Mouse (Mus musculus) small intestine, adult 2 months (tissue): Measurements from ENCODE around the gene Crybb1. TPM values are rescaled to one million over a fixed set of nuclear protein-coding genes. Genes with fewer than 3 reads are reported as not detected.

Source experiments
- H3K27ac ChIP-seq: fragments of 200-500 bp; 2 replicates; pipeline ENCODE4 v1.5.1; 2012; ENCODE audit warnings: low read depth, low read length, control low read depth, inconsistent platforms; ENCODE audit not compliant: insufficient read depth
- H3K27me3 ChIP-seq: fragments of 200-500 bp; 2 replicates; pipeline ENCODE4 v1.6.1; 2012; ENCODE audit warnings: mild to moderate bottlenecking, moderate library complexity, low read length, inconsistent platforms; ENCODE audit not compliant: control insufficient read depth, insufficient read depth
- H3K36me3 ChIP-seq: fragments of 200-500 bp; 2 replicates; pipeline ENCODE4 v1.6.1; 2012; ENCODE audit warnings: mild to moderate bottlenecking, low read length, control low read depth, inconsistent platforms; ENCODE audit not compliant: control insufficient read depth, insufficient read depth
- H3K4me1 ChIP-seq: fragments of 200-500 bp; 2 replicates; pipeline ENCODE4 v1.6.1; 2012; ENCODE audit warnings: low read length, inconsistent platforms, mixed read lengths; ENCODE audit not compliant: control insufficient read depth, insufficient read depth, insufficient read length
- H3K4me3 ChIP-seq: fragments of 200-500 bp; 2 replicates; pipeline ENCODE4 v1.5.1; 2012; ENCODE audit warnings: low read depth, mild to moderate bottlenecking, control low read depth, inconsistent platforms, low read length, moderate library complexity
- CTCF ChIP-seq: fragments of 200-500 bp; IDR thresholded peaks from 2 replicates; pipeline ENCODE4 v1.5.1; 2012; ENCODE audit warnings: low read depth, mild to moderate bottlenecking, control low read depth, inconsistent platforms, low read length, moderate library complexity, mixed read lengths; ENCODE audit not compliant: insufficient replicate concordance, insufficient read length; ENCODE audit errors: extremely low read depth
- POLR2A ChIP-seq: fragments of 200-500 bp; IDR thresholded peaks from 2 replicates; pipeline ENCODE4 v1.6.1; 2012; ENCODE audit warnings: low read depth, mild to moderate bottlenecking, control low read depth, inconsistent platforms, low read length, moderate library complexity
- WGBS: fragments of 180-500 bp; shearing (Covaris S2); methylation state at CpG from one replicate; pipeline ENCODE4 v1.1.7; 2018; 5-methylcytosine and 5-hydroxymethylcytosine counted together
- polyA plus RNA-seq: library from polyadenylated mRNA; depleted of rRNA; stranded (reverse); fragments of >200 nt; gene quantifications from 2 replicates; pipeline ENCODE4 v1.2.3, GENCODE M21; 2012

Gene Crybb1
- polyA plus RNA-seq, 1 experiment = 0.33 TPM

DNA sequence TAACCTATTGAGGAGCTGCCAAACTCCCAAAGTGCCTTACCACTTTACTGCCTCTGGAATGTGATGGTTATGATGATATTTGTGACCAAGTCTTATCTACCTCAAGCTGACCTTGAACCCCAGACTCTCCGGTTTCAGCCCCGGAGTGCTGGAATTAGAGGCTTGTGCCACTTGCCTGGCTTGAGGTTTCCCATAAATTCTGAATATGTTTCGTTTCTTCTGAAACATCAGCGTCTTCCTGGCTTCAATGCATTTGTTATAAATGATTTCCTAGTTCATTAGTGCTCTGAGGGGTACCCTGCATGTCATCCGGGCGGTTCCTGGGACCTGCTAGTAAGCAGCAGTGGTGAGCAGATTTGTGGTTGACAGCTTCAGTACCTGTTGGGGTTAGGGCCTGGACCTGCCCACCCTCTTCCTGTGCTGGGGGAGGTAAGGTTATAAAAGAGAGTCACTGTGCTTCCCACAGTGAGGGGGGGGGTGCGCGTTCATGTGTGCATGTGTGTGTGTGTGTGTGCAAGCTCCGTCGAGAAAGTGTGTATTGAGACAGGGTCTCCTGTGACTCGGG lies 22.4 kb downstream of the Crybb1 start:
- H3K4me3 ChIP-seq = peak overlapping the region; percentile 20
- no peaks in the 10 kb centered on the region for H3K27me3 ChIP-seq
- 0 out of 2 replicates have a peak overlapping the region, but pooled peaks have one; percentile 14 for H3K27ac ChIP-seq
- H3K4me1 ChIP-seq = peaks cover 19% of the 10 kb centered on the region
- WGBS = 59% methylated on average over 11 of the region's 11 CpGs
- no peaks in the 10 kb centered on the region for H3K36me3 ChIP-seq
- TF ChIP-seq POLR2A = no peak
- no peak for TF ChIP-seq CTCF

DNA sequence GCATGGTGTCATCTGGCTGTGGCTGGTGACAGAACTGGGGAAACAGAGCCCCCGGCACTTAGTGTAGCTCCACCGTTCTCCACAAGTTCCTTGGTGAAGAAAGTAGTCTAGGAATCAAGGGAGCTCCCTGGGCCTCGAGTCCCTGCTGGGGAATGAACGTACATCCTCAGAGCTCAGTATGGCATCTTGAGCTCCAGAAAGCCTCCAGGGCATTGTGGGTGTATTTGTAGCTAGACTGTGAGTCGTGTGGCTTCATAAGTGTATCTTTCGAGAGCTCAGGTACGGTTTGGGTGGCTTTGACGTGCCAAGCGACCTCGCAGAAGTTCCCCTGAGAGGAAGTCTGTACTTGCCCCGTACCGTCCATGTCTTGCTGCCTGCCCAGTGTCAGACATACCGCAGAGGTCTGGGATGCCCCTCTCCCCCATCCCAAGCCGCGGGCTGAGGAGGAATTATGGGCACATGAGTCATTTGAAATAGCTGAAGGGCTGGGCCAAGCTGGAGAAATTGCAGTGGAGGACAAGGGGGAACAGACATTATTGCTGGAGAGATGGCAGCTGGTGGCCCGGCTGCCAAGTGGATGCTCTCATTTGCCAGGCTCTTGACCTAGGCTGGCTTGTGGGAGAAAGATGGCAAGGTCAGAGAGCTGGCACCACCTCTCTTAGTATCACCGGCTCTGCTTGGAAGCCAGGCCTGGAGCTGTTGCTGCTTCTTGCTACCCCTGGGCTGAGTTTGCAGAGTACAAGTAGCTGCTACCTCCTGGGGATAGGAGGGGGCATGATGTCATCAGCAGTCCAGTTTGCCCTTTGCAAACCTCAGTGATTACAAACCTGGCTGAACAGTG lies 23.8 kb downstream of the Crybb1 start:
- H3K27ac ChIP-seq = peak overlapping the region; percentile 10; the same call in 1 of the 2 replicates
- WGBS = 73% methylated on average over 17 of the region's 17 CpGs
- TF ChIP-seq CTCF (no peak), POLR2A (no peak)
- no peaks in the 10 kb centered on the region for H3K36me3 ChIP-seq
- H3K4me3 ChIP-seq = 0 out of 2 replicates have a peak overlapping the region, but pooled peaks have one; percentile 0
- H3K4me1 ChIP-seq = peaks cover 21% of the 10 kb centered on the region
- no peaks in the 10 kb centered on the region for H3K27me3 ChIP-seq

DNA sequence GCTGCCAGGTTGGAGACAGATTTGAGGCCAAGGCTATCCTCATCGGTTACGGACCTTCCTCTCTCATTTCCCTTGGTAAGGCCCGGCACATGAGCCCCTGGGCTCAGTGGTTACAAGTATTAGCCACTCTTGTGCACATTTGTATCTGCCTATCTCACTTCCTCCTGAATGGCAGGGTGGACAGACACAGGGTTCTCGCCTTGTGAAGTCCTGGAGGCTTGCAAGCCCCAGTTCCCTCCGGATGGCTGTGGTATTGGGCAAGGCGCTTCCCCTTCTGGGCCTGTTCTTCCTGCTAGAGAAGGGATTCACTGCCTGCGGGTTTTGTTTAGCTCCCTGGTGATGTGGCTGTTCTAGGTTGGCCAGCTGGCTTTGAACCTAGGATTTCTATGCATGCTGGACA lies 24.5 kb downstream of the Crybb1 start:
- Histone ChIP-seq H3K27me3 (no peaks in the 10 kb centered on the region), H3K4me1 (peaks cover 21% of the 10 kb centered on the region), H3K36me3 (no peaks in the 10 kb centered on the region), H3K4me3 (no peak overlapping the region), H3K27ac (peak overlapping the region; percentile 10)
- no peak for TF ChIP-seq POLR2A
- no peak for TF ChIP-seq CTCF
- WGBS = 83% methylated on average over 7 of the region's 7 CpGs

DNA sequence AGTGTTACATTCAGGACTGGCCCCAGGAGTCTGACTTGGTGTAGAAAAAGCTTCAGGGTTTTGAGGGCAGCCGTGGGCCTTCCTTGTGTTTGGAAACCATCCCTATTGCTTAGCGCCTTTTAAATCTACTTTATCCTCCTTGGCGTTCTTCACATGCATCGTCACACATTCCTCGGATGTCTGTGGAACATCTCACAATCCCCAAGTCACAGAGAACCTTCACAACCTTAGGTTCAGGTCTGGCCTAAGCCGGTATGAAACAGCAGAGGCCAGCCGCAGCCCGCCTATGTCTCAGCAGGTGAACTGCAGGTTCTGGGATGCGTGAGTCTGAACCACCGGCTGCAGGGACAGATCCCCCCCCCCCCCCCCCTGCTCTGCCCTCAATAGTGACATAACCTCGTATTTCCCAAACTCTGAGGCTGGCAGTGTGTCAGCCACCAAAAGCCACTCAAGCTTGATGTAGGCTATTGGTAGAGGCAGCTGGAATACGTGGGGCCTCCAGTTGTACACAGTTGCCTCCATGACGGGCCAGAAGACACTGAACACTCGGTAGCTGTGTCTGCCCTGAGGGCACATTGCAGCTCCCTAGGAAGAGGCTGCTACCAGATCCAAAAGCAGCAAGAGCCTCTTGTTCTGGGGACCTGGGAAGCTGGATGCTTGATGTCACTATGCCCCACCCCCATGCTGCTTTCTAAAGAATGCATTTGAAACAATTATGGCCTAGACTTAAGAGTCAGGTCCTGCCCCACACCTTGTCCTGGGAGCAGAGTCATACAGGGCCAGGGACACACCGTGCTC lies 25.4 kb downstream of the Crybb1 start:
- TF ChIP-seq CTCF = no peak
- peaks cover 25% of the 10 kb centered on the region for H3K4me1 ChIP-seq
- peak overlapping the region; percentile 10; the same call in 1 of the 2 replicates for H3K27ac ChIP-seq
- H3K36me3 ChIP-seq = no peaks in the 10 kb centered on the region
- H3K4me3 ChIP-seq = no peak overlapping the region
- no peaks in the 10 kb centered on the region for H3K27me3 ChIP-seq
- 73% methylated on average over 15 of the region's 15 CpGs for WGBS

DNA sequence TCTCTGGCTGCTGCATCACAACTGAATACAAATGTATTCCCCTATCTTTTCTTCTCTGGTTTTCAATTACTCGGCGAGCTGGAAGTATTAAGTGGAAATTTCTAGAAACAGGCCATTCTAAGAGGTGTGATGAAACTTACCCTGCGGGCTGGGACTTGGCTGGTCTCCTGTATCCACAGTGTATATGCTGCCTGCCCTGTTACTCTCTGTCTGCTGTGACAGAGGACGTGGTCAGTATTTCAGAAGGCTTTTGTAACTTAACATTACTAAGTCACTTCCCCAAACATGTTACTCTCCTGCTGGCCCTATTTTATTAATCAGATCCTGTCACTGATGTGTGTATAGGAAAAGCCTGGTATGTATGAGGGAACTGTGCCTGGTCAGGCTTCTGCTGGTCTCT lies 26.1 kb downstream of the Crybb1 start:
- Histone ChIP-seq H3K27ac (no peak overlapping the region), H3K4me1 (peaks cover 25% of the 10 kb centered on the region), H3K4me3 (no peak overlapping the region), H3K36me3 (no peaks in the 10 kb centered on the region), H3K27me3 (no peaks in the 10 kb centered on the region)
- TF ChIP-seq CTCF (no peak), POLR2A (no peak)
- WGBS = 77% methylated on average over 4 of the region's 4 CpGs

DNA sequence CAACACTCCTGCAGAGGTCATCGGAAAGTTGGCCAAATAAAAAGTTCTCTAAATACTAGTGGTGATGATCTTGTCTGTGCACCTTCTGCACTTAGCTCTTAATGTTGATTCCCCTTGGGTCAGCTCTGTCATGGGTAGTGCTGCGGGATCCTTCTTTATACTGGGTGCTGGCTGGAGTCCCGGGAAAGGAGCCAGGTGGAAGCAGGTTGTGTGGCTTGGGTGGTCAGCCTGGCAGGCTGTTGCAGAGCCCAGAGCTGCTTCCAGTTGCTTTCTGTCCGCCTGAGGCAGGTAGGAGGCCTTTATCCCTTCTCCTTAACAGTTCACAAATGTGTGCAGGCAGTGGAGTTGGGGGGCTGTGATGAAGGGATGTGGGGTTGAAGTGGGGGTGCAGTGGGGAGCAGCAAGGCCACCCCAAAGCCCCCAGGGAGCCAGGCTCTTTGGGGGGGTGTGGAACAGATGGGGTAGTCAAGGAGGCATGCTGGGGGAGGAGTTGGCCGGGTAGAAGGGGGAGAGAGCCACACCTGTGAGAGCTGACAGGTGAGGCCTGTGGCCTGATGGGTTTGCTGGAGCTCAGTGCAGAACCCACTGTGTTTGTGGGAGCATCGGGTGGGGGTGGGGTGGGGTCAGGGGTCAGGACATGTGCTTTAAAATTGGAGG lies 26.6 kb downstream of the Crybb1 start:
- Histone ChIP-seq H3K27ac (no peak overlapping the region), H3K36me3 (no peaks in the 10 kb centered on the region), H3K4me3 (no peak overlapping the region), H3K27me3 (no peaks in the 10 kb centered on the region), H3K4me1 (peaks cover 27% of the 10 kb centered on the region)
- WGBS = 44% methylated on average over 6 of the region's 6 CpGs
- no peak for TF ChIP-seq POLR2A
- no peak for TF ChIP-seq CTCF
